Mouse (Mus musculus): ENCODE data around the gene Cnnm2.

Cnnm2 gene

GRCm38 (mm10) chr19:46846459-46846858, 85.1 kb downstream of the Cnnm2 start:
- DNase-seq (ENCODE audit: low read depth), result no peak

GRCm38 (mm10) chr19:46848381-46849268, 87.2 kb downstream of the Cnnm2 start:
- no peak for DNase-seq (ENCODE audit: low read depth)

GRCm38 (mm10) chr19:46849443-46849997, 88.1 kb downstream of the Cnnm2 start:
- DNase-seq (ENCODE audit: low read depth), result no peak

GRCm38 (mm10) chr19:46856232-46856631, 94.8 kb downstream of the Cnnm2 start:
- DNase-seq (ENCODE audit: low read depth), result no peak

- peak; percentile 34 for DNase-seq (ENCODE audit: low read depth)
These were observed 95.4 kb downstream of the Cnnm2 start for GRCm38 (mm10) chr19:46856780-46857179.

GRCm38 (mm10) chr19:46857277-46857989, 96.0 kb downstream of the Cnnm2 start:
- peak; percentile 33 for DNase-seq (ENCODE audit: low read depth)

- no peak for DNase-seq (ENCODE audit: low read depth)
These were observed 96.8 kb downstream of the Cnnm2 start for GRCm38 (mm10) chr19:46858200-46858599.

- DNase-seq (ENCODE audit: low read depth), result no peak
These were observed 101.2 kb downstream of the Cnnm2 start for GRCm38 (mm10) chr19:46862556-46862955.

GRCm38 (mm10) chr19:46863236-46863927, 102.0 kb downstream of the Cnnm2 start:
- DNase-seq (ENCODE audit: low read depth), result peak; percentile 69

- no peak for DNase-seq (ENCODE audit: low read depth)
These were observed 102.7 kb downstream of the Cnnm2 start for GRCm38 (mm10) chr19:46864079-46864478.

- DNase-seq (ENCODE audit: low read depth), result peak; percentile 35
These were observed 103.4 kb downstream of the Cnnm2 start for GRCm38 (mm10) chr19:46864731-46865331.

GRCm38 (mm10) chr19:46865381-46865780, 104.0 kb downstream of the Cnnm2 start:
- DNase-seq (ENCODE audit: low read depth), result no peak

- peak; percentile 72 for DNase-seq (ENCODE audit: low read depth)
These were observed 107.7 kb downstream of the Cnnm2 start for GRCm38 (mm10) chr19:46869049-46869448.

- DNase-seq (ENCODE audit: low read depth), result peak; percentile 91
These were observed 108.1 kb downstream of the Cnnm2 start for GRCm38 (mm10) chr19:46869526-46869925.

GRCm38 (mm10) chr19:46871096-46871495, 109.7 kb downstream of the Cnnm2 start:
- DNase-seq (ENCODE audit: low read depth), result no peak

- DNase-seq (ENCODE audit: low read depth), result no peak
These were observed 110.3 kb downstream of the Cnnm2 start for GRCm38 (mm10) chr19:46871651-46872050.

- no peak for DNase-seq (ENCODE audit: low read depth)
These were observed 112.5 kb downstream of the Cnnm2 start for GRCm38 (mm10) chr19:46873924-46874323.

GRCm38 (mm10) chr19:46875790-46876189, 114.4 kb downstream of the Cnnm2 start:
- peak; percentile 86 for DNase-seq (ENCODE audit: low read depth)

GRCm38 (mm10) chr19:46877886-46878285, 116.5 kb downstream of the Cnnm2 start:
- DNase-seq (ENCODE audit: low read depth), result no peak

GRCm38 (mm10) chr19:46878346-46878745, 117.0 kb downstream of the Cnnm2 start:
- peak; percentile 76 for DNase-seq (ENCODE audit: low read depth)

- no peak for DNase-seq (ENCODE audit: low read depth)
These were observed 118.5 kb downstream of the Cnnm2 start for GRCm38 (mm10) chr19:46879876-46880275.

- DNase-seq (ENCODE audit: low read depth), result no peak
These were observed 124.0 kb downstream of the Cnnm2 start for GRCm38 (mm10) chr19:46885365-46885764.
